Mouse (Mus musculus): Measurements from ENCODE around the gene 1810024B03Rik. TPM values are rescaled to one million over a fixed set of nuclear protein-coding genes. Genes with fewer than 3 reads are reported as not detected.

The 1810024B03Rik gene
- total and polyA plus RNA-seq, 3 experiments: 0.77 to 1.2 (median 0.93) TPM

DNA sequence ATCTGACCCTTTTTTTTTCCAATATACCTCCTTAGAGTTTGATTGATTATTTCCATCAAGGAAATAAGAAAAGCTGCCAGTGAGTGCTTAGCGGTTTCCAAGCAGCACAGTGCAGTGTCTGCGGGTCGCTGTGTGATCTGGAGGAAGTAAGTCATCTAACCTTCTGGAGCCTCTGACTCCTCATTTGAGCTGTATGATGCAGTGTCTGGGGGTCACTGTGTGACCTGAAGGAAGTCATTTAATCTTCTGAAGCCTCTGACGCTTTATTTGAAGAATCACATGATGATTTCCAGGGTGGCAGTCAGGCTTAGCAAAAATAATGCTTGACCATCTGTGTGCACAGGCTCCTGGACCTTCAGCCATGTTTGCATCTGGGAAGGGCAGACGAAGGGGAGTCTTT is 44.7 kb upstream of the 1810024B03Rik start:
- dilution Hi-C loops (cut with MboI; ENCODE audit: extremely low pct_ligation_motif_present, extremely low pct_unique_long_range_greater_than_20kb, low sequenced_read_pairs): no loop called here

DNA sequence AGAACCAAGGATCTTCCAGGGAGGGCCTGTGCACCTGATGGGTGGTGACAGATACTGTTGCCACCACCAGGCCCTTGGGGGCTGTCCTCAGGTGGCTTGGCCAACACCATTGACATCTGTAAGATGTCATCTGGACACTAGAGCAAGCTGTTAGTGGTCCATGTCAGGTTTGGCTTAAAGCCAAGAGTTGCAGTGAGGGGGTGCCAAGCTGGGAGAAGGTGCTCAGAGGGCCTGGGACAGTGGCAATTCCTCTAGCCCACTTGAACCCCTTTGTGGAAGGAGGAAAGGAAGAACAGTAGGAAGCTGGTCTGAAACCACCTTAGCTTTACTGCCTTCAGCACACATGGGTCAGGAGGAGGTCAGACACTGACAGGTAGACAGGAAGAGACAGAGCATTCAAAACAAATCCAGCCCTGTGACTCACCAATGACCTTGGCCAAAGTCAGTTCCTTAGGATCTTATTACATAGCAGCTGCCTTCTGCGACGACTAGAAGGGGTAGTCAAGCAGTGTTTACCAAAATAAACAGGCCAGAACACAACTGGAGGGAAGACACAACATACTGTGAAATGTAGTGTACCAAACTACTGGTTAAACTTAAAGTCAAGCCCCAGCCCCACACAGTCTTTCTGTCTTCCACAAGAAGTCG is 43.9 kb upstream of the 1810024B03Rik start:
- Histone ChIP-seq H3K9ac (ENCODE audit: insufficient read depth, low read depth) (no peak overlapping the region), H3K4me3 (replicated peaks in 1 of 3; ENCODE audit: low read depth in 2 of 3, low read length in 2 of 3, poor library complexity in 1 of 3) (no peak overlapping the region), H3K36me3 (replicated peaks in 1 of 2; ENCODE audit: control insufficient read depth in 1 of 2, insufficient read depth in 1 of 2, low read length in 1 of 2) (peaks cover 13 to 58% of the 10 kb centered on the region in 2 experiments), H3K9me3 (replicated peaks; ENCODE audit: low read length) (no peaks in the 10 kb centered on the region), H3K4me1 (ENCODE audit: control insufficient read depth in 1 of 2, insufficient read depth in 2 of 2) (peaks cover 0 to 19% of the 10 kb centered on the region in 2 experiments; a peak in 2 of 4 replicates), H3K27me3 (replicated peaks) (no peaks in the 10 kb centered on the region), H3K27ac (ENCODE audit: insufficient read depth, low read depth) (no peak overlapping the region), H3K4me2 (ENCODE audit: insufficient read depth, low read depth, poor library complexity, severe bottlenecking) (no peak overlapping the region), H3K79me2 (replicated peaks; ENCODE audit: control insufficient read depth, extremely low read depth, insufficient read depth, poor library complexity, severe bottlenecking) (peaks cover 9% of the 10 kb centered on the region)
- in situ Hi-C loops (cut with MboI; ENCODE audit: low pct_ligation_motif_present, low pct_unique_long_range_greater_than_20kb, low sequenced_read_pairs): no loop called here
- TF ChIP-seq MAX (IDR thresholded peaks at IDR 0.05; ENCODE audit: low read length) (no peak), ZKSCAN1 (IDR thresholded peaks at IDR 0.05; ENCODE audit: borderline replicate concordance, low read depth, low read length) (no peak), UBTF (IDR thresholded peaks at IDR 0.05; ENCODE audit: low read depth, low read length) (no peak), CHD2 (IDR thresholded peaks at IDR 0.05; ENCODE audit: low read length) (no peak), SIN3A (IDR thresholded peaks at IDR 0.05; ENCODE audit: low read length) (no peak), RCOR1 (conservative IDR thresholded peaks at IDR 0.05; ENCODE audit: low read depth, low read length) (no peak), TBP (conservative IDR thresholded peaks at IDR 0.05; ENCODE audit: low read depth, low read length) (no peak), EP300 (IDR thresholded peaks at IDR 0.05; ENCODE audit: low read length) (no peak), SMC3 (IDR thresholded peaks at IDR 0.05; ENCODE audit: low read depth, low read length) (no peak), POLR2AphosphoS2 (IDR thresholded peaks at IDR 0.05; ENCODE audit: low read depth, low read length) (no peak), ETS1 (conservative IDR thresholded peaks at IDR 0.05; ENCODE audit: low read depth, low read length) (no peak), MAFK (IDR thresholded peaks at IDR 0.05; ENCODE audit: insufficient replicate concordance, low read length) (no peak), IRF4 (IDR thresholded peaks at IDR 0.05; ENCODE audit: low read depth, low read length) (no peak), NELFE (IDR thresholded peaks at IDR 0.05; ENCODE audit: low read depth, low read length) (no peak), ZNF384 (IDR thresholded peaks at IDR 0.05; ENCODE audit: low read depth, low read length) (no peak), JUN (IDR thresholded peaks at IDR 0.05; ENCODE audit: insufficient read depth, low read depth, low read length) (no peak), GABPA (IDR thresholded peaks at IDR 0.05; ENCODE audit: insufficient replicate concordance, low read depth, low read length) (no peak), E2F4 (IDR thresholded peaks at IDR 0.05; ENCODE audit: insufficient replicate concordance, low read depth, low read length) (no peak)
- dilution Hi-C loops (cut with MboI; ENCODE audit: extremely low pct_ligation_motif_present, extremely low pct_unique_long_range_greater_than_20kb, low sequenced_read_pairs): no loop called here
- no peak for DNase-seq (ENCODE audit: extremely low read depth)

More for the DNA sequence above, 44.7 kb upstream of the 1810024B03Rik start:
- Histone ChIP-seq H3K79me2 (replicated peaks; ENCODE audit: control insufficient read depth, extremely low read depth, insufficient read depth, poor library complexity, severe bottlenecking) (peaks cover 6% of the 10 kb centered on the region), H3K4me2 (ENCODE audit: insufficient read depth, low read depth, poor library complexity, severe bottlenecking) (no peak overlapping the region), H3K27me3 (replicated peaks) (no peaks in the 10 kb centered on the region), H3K9ac (ENCODE audit: insufficient read depth, low read depth) (no peak overlapping the region), H3K36me3 (replicated peaks in 1 of 2; ENCODE audit: control insufficient read depth in 1 of 2, insufficient read depth in 1 of 2, low read length in 1 of 2) (peaks cover 21 to 66% of the 10 kb centered on the region in 2 experiments), H3K4me1 (ENCODE audit: control insufficient read depth in 1 of 2, insufficient read depth in 2 of 2) (peaks cover 0 to 19% of the 10 kb centered on the region in 2 experiments; a peak in 2 of 4 replicates), H3K4me3 (replicated peaks in 1 of 3; ENCODE audit: low read depth in 2 of 3, low read length in 2 of 3, poor library complexity in 1 of 3) (no peak overlapping the region), H3K27ac (ENCODE audit: insufficient read depth, low read depth) (no peak overlapping the region), H3K9me3 (replicated peaks; ENCODE audit: low read length) (no peaks in the 10 kb centered on the region)
- in situ Hi-C loops (cut with MboI; ENCODE audit: low pct_ligation_motif_present, low pct_unique_long_range_greater_than_20kb, low sequenced_read_pairs): no loop called here
- DNase-seq (ENCODE audit: extremely low read depth): no peak
- no peak for TF ChIP-seq MAX (IDR thresholded peaks at IDR 0.05; ENCODE audit: low read length)
- no peak for TF ChIP-seq E2F4 (IDR thresholded peaks at IDR 0.05; ENCODE audit: insufficient replicate concordance, low read depth, low read length)
- no peak for TF ChIP-seq HCFC1 (IDR thresholded peaks at IDR 0.05; ENCODE audit: low read depth, low read length)
- TF ChIP-seq USF2 (conservative IDR thresholded peaks at IDR 0.05; ENCODE audit: low read depth, low read length): no peak
- no peak for TF ChIP-seq RCOR1 (conservative IDR thresholded peaks at IDR 0.05; ENCODE audit: low read depth, low read length)
- no peak for TF ChIP-seq PAX5 (IDR thresholded peaks at IDR 0.05; ENCODE audit: low read length)
- TF ChIP-seq ZKSCAN1 (IDR thresholded peaks at IDR 0.05; ENCODE audit: borderline replicate concordance, low read depth, low read length): no peak
- no peak for TF ChIP-seq MAZ (IDR thresholded peaks at IDR 0.05; ENCODE audit: low read depth, low read length)
- no peak for TF ChIP-seq IRF4 (IDR thresholded peaks at IDR 0.05; ENCODE audit: low read depth, low read length)
- no peak for TF ChIP-seq MAFK (IDR thresholded peaks at IDR 0.05; ENCODE audit: insufficient replicate concordance, low read length)

All from CH12.LX (cell line).